Mouse (Mus musculus) midbrain, embryonic 11.5 days (tissue): Measurements from ENCODE around the gene Gabarap. TPM values are rescaled to one million over a fixed set of nuclear protein-coding genes. Genes with fewer than 3 reads are reported as not detected.

Experiments used
- ATAC-seq: fragments of 200-750 bp; cut with Nextera tagmentation; 2 replicates; pipeline ENCODE4 v1.8.0; 2017; ENCODE audit warnings: moderate TSS enrichment, moderate library complexity; ENCODE audit not compliant: low FRiP score
- DNase-seq: peaks from one replicate; pipeline ENCODE4 v3.0.0; 2015; ENCODE audit warnings: low spot score; ENCODE audit errors: missing footprints
- H3K27ac ChIP-seq: fragments of 300-500 bp; sonication (generic); 2 replicates; pipeline ENCODE4 v1.5.1; 2014; ENCODE audit warnings: low read depth, low read length
- H3K27me3 ChIP-seq: fragments of 300-500 bp; sonication (generic); 2 replicates; pipeline ENCODE4 v1.6.1; 2014; ENCODE audit warnings: mild to moderate bottlenecking, low read length, moderate library complexity, mixed read lengths; ENCODE audit not compliant: control insufficient read depth, insufficient read depth
- H3K36me3 ChIP-seq: fragments of 300-500 bp; sonication (generic); 2 replicates; pipeline ENCODE4 v1.6.1; 2014; ENCODE audit warnings: mild to moderate bottlenecking, low read length, moderate library complexity, mixed read lengths; ENCODE audit not compliant: control insufficient read depth, insufficient read depth
- H3K4me1 ChIP-seq: fragments of 300-500 bp; sonication (generic); 2 replicates; pipeline ENCODE4 v1.6.1; 2014; ENCODE audit warnings: low read length; ENCODE audit not compliant: control insufficient read depth, insufficient read depth
- H3K4me2 ChIP-seq: fragments of 300-500 bp; sonication (generic); 2 replicates; pipeline ENCODE4 v1.6.1; 2014; ENCODE audit warnings: mild to moderate bottlenecking, moderate library complexity
- H3K4me3 ChIP-seq: fragments of 300-500 bp; sonication (generic); 2 replicates; pipeline ENCODE4 v1.5.1; 2014; ENCODE audit warnings: low read depth, low read length
- H3K9ac ChIP-seq: fragments of 300-500 bp; sonication (generic); 2 replicates; pipeline ENCODE4 v1.6.1; 2014; ENCODE audit warnings: low read length
- H3K9me3 ChIP-seq: fragments of 300-500 bp; sonication (generic); 2 replicates; pipeline ENCODE4 v1.6.1; 2016; ENCODE audit warnings: low read length; ENCODE audit not compliant: control insufficient read depth
- WGBS: fragments of 180-500 bp; shearing (Covaris S2); extraction: QIAGEN DNeasy Blood & Tissue Kit; methylation state at CpG from one replicate; pipeline ENCODE4 v1.1.7; 2014; 5-methylcytosine and 5-hydroxymethylcytosine counted together
- polyA plus RNA-seq: library from polyadenylated mRNA; unstranded; fragments of >200 nt; fragmentation: Nextera tagmentation; extraction: Ambion mirVana; gene quantifications from 2 replicates; pipeline ENCODE4 v1.2.1, GENCODE M21; 2014

Gabarap gene
- polyA plus RNA-seq, 1 experiment from 2014 or later = 566 TPM

DNA sequence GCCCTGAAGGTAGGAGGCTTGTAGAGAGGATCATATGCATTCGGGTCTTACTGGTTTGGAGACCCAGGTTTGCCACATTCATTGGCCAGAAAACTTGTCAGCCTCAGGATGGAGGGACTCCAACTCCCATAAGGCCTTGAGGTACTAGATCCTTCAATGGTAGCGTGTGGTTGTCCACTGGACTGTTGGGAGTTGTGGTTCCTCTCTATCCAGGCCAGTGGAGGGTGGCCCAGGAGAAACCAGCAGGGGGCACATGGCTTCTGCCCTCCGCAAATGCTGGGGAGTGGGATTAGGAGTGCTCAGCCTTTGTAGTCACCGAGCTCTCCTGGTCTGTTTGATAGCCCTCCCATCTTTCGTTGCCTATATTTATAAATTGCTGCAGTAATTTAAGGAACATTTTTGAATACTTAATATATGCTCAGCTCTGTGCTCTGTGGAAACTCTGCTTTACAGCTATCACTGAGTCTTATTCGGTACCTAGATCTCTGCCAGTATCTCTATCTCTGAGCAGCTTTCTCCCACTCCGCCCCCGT lies 29.9 kb downstream of the Gabarap start:
- DNase-seq (peak; percentile 97), ATAC-seq (peak; percentile 80)
- Histone ChIP-seq H3K4me3 (peak overlapping the region; percentile 38), H3K36me3 (no peaks in the 10 kb centered on the region), H3K9me3 (no peaks in the 10 kb centered on the region), H3K4me2 (peak overlapping the region; percentile 87), H3K9ac (peak overlapping the region; percentile 40; the same call in 1 of the 2 replicates), H3K4me1 (peaks cover 60% of the 10 kb centered on the region), H3K27ac (peak overlapping the region; percentile 69), H3K27me3 (no peaks in the 10 kb centered on the region)
- WGBS = under 1% methylated on average over 8 of the region's 8 CpGs

GRCm38 (mm10) chr11:70021264-70022132 lies 30.6 kb downstream of the Gabarap start:
- Histone ChIP-seq H3K9ac (peak overlapping the region; percentile 40; the same call in 1 of the 2 replicates), H3K4me1 (peaks cover 67% of the 10 kb centered on the region), H3K9me3 (no peaks in the 10 kb centered on the region), H3K4me3 (peak overlapping the region; percentile 38), H3K4me2 (peak overlapping the region; percentile 87), H3K27ac (peak overlapping the region; percentile 69), H3K27me3 (no peaks in the 10 kb centered on the region), H3K36me3 (no peaks in the 10 kb centered on the region)
- 1% methylated on average over 40 of the region's 40 CpGs for WGBS
- peak; percentile 86 for ATAC-seq
- DNase-seq = peak; percentile 100

GRCm38 (mm10) chr11:70023481-70024150 lies 32.7 kb downstream of the Gabarap start:
- H3K9ac ChIP-seq = peak overlapping the region; percentile 70
- H3K4me2 ChIP-seq = peak overlapping the region; percentile 67
- DNase-seq (peak; percentile 93), ATAC-seq (no peak)
- H3K27me3 ChIP-seq = no peaks in the 10 kb centered on the region
- H3K9me3 ChIP-seq = no peaks in the 10 kb centered on the region
- H3K27ac ChIP-seq = peak overlapping the region; percentile 35; the same call in 1 of the 2 replicates
- WGBS = 5% methylated on average over 25 of the region's 29 CpGs
- peak overlapping the region; percentile 37 for H3K4me3 ChIP-seq
- peaks cover 76% of the 10 kb centered on the region for H3K4me1 ChIP-seq
- H3K36me3 ChIP-seq = no peaks in the 10 kb centered on the region

DNA sequence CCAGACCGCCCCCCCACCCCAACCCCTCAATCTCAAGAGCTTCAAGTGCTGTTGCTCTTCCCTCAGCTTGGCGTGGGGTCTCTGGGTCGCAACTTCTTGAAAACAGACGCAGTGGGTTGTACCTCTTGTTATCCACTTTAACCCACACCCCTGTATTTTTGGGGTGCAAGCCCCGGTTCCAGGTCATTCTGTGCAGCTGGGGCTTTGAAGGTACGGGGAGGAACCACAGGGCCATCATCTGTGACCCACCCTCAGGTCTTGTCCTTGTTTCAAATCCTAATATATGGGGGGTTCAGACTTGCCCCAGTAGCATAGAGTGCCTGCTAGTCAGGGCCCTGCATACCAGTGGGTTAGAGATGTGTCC lies 33.2 kb downstream of the Gabarap start:
- H3K4me1 ChIP-seq = peaks cover 73% of the 10 kb centered on the region
- peak overlapping the region; percentile 37 for H3K4me3 ChIP-seq
- no peaks in the 10 kb centered on the region for H3K36me3 ChIP-seq
- no peaks in the 10 kb centered on the region for H3K27me3 ChIP-seq
- H3K9ac ChIP-seq = peak overlapping the region; percentile 70
- DNase-seq (no peak), ATAC-seq (no peak)
- no peaks in the 10 kb centered on the region for H3K9me3 ChIP-seq
- H3K4me2 ChIP-seq = peak overlapping the region; percentile 67
- H3K27ac ChIP-seq = peak overlapping the region; percentile 35; the same call in 1 of the 2 replicates
- WGBS = 10% methylated on average over 6 of the region's 6 CpGs

- WGBS = under 1% methylated on average over 19 of the region's 19 CpGs
- Histone ChIP-seq H3K9me3 (no peaks in the 10 kb centered on the region), H3K4me2 (peak overlapping the region; percentile 69), H3K4me3 (peak overlapping the region; percentile 19), H3K36me3 (peaks cover 5% of the 10 kb centered on the region), H3K27me3 (no peaks in the 10 kb centered on the region), H3K27ac (peak overlapping the region; percentile 52; the same call in 1 of the 2 replicates), H3K4me1 (peaks cover 63% of the 10 kb centered on the region), H3K9ac (peak overlapping the region; percentile 6)
- peak; percentile 17; the same call in 1 of the 2 replicates for ATAC-seq
- no peak for DNase-seq
These were observed 35.7 kb downstream of the Gabarap start for GRCm38 (mm10) chr11:70026689-70027088.

GRCm38 (mm10) chr11:70027397-70027796 lies 36.5 kb downstream of the Gabarap start:
- Histone ChIP-seq H3K4me1 (peaks cover 58% of the 10 kb centered on the region), H3K9ac (peak overlapping the region; percentile 3; the same call in 1 of the 2 replicates), H3K4me2 (peak overlapping the region; percentile 69), H3K27ac (peak overlapping the region; percentile 52; the same call in 1 of the 2 replicates), H3K36me3 (peaks cover 11% of the 10 kb centered on the region), H3K27me3 (no peaks in the 10 kb centered on the region), H3K4me3 (peak overlapping the region; percentile 19; the same call in 1 of the 2 replicates), H3K9me3 (no peaks in the 10 kb centered on the region)
- DNase-seq = no peak
- 30% methylated on average over 9 of the region's 9 CpGs for WGBS
- ATAC-seq = no peak

GRCm38 (mm10) chr11:70028401-70029129 lies 37.6 kb downstream of the Gabarap start:
- WGBS = 22% methylated on average over 12 of the region's 12 CpGs
- H3K9ac ChIP-seq = peak overlapping the region; percentile 13
- H3K4me3 ChIP-seq = peak overlapping the region; percentile 31
- H3K9me3 ChIP-seq = no peaks in the 10 kb centered on the region
- peaks cover 12% of the 10 kb centered on the region for H3K36me3 ChIP-seq
- peaks cover 48% of the 10 kb centered on the region for H3K4me1 ChIP-seq
- H3K27ac ChIP-seq = peak overlapping the region; percentile 95
- DNase-seq (no peak), ATAC-seq (no peak)
- no peaks in the 10 kb centered on the region for H3K27me3 ChIP-seq
- peak overlapping the region; percentile 69 for H3K4me2 ChIP-seq

DNA sequence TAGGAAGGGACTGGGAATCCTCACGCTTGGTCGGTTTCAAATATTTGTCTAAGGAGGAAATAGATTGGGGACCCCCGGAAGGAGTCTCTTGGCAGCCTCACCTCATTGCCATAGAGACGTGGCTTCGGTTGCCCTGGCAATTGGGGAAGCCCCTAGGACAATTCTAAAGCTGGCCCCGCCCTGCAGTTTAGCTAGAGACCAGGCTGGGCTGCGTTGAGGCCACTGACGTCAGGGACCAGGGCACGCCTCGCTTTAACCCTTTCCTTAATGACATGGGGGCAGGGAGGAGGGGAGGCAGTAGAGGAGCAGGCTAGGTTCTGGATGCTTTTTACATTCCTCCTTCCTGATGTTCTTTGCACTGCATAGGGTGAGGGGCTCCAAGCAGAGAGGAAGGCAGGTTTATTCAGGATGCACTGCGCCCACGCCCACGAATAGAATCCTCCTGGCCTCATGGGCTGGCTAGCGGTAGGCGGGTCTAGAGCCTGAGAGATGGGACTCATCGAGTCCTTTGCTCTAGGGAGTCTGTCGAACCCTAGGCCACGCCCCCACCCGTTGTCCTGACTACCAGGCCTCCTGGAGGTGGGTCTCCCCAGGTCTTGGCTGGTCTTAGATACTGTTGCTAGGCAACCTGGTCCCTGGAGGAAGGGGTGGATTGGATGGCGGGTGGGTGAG lies 38.3 kb downstream of the Gabarap start:
- DNase-seq (peak; percentile 99), ATAC-seq (peak; percentile 96)
- peak overlapping the region; percentile 31 for H3K4me3 ChIP-seq
- H3K36me3 ChIP-seq = peaks cover 12% of the 10 kb centered on the region
- peaks cover 44% of the 10 kb centered on the region for H3K4me1 ChIP-seq
- no peaks in the 10 kb centered on the region for H3K9me3 ChIP-seq
- under 1% methylated on average over 20 of the region's 20 CpGs for WGBS
- peak overlapping the region; percentile 69 for H3K4me2 ChIP-seq
- H3K9ac ChIP-seq = peak overlapping the region; percentile 40
- H3K27ac ChIP-seq = peak overlapping the region; percentile 95
- H3K27me3 ChIP-seq = no peaks in the 10 kb centered on the region
